Mouse (Mus musculus) hindbrain, embryonic 10.5 days (tissue): ENCODE results near the gene Glis3. TPM values are rescaled to one million over a fixed set of nuclear protein-coding genes. Genes with fewer than 3 reads are reported as not detected.
A peak's percentile ranks its signal among the peaks of the same experiment; 100 is the strongest.

Experiments
- DNase-seq: peaks from one replicate; pipeline ENCODE4 v3.0.0-alpha.2; 2017; ENCODE audit warnings: low spot score
- H3K27ac ChIP-seq: fragments of 300-500 bp; sonication (generic); 2 replicates; pipeline ENCODE4 v1.5.1; 2016; ENCODE audit warnings: mild to moderate bottlenecking, moderate library complexity
- H3K27me3 ChIP-seq: fragments of 300-500 bp; sonication (generic); 2 replicates; pipeline ENCODE4 v1.6.1; 2016; ENCODE audit warnings: mild to moderate bottlenecking; ENCODE audit not compliant: poor library complexity, insufficient read depth, severe bottlenecking
- H3K36me3 ChIP-seq: fragments of 300-500 bp; sonication (generic); 2 replicates; pipeline ENCODE4 v1.6.1; 2016; ENCODE audit warnings: mild to moderate bottlenecking, moderate library complexity
- H3K4me1 ChIP-seq: fragments of 300-500 bp; sonication (generic); replicated peaks from 2 replicates; pipeline ENCODE4 v1.6.1; 2016; ENCODE audit warnings: mild to moderate bottlenecking
- H3K4me3 ChIP-seq: fragments of 300-500 bp; sonication (generic); 2 replicates; pipeline ENCODE4 v1.5.1; 2016; ENCODE audit warnings: mild to moderate bottlenecking, moderate library complexity
- H3K9me3 ChIP-seq: fragments of 300-500 bp; sonication (generic); 2 replicates; pipeline ENCODE4 v1.6.1; 2016; ENCODE audit warnings: mild to moderate bottlenecking, moderate library complexity
- WGBS: fragments of 180-500 bp; shearing (Covaris S2); methylation state at CpG from one replicate; pipeline ENCODE4 v1.1.7; 2016; 5-methylcytosine and 5-hydroxymethylcytosine counted together
- polyA plus RNA-seq: library from polyadenylated mRNA; unstranded; fragments of >200 nt; fragmentation: Nextera tagmentation; extraction: Ambion mirVana; gene quantifications from 2 replicates; pipeline ENCODE4 v1.2.1, GENCODE M21; 2016

The Glis3 gene
- polyA plus RNA-seq, 1 experiment from 2014 or later: 2.2 TPM

GRCm38 (mm10) chr19:28545493-28545892 is 134.4 kb downstream of the Glis3 start:
- 50% methylated on average over 1 of the region's 1 CpGs for WGBS

GRCm38 (mm10) chr19:28538813-28539212 is 141.1 kb downstream of the Glis3 start:
- H3K36me3 ChIP-seq: no peaks in the 10 kb centered on the region
- H3K4me1 ChIP-seq: no peaks in the 10 kb centered on the region
- no peak overlapping the region for H3K27ac ChIP-seq
- DNase-seq: no peak
- no peak overlapping the region for H3K4me3 ChIP-seq
- 65% methylated on average over 9 of the region's 9 CpGs for WGBS
- H3K9me3 ChIP-seq: no peaks in the 10 kb centered on the region
- no peaks in the 10 kb centered on the region for H3K27me3 ChIP-seq

More at GRCm38 (mm10) chr19:28545493-28545892, 134.4 kb downstream of the Glis3 start:
- Histone ChIP-seq H3K4me1 (peaks cover 6% of the 10 kb centered on the region; the same call in 1 of the 2 replicates), H3K4me3 (no peak overlapping the region), H3K9me3 (no peaks in the 10 kb centered on the region), H3K27me3 (no peaks in the 10 kb centered on the region), H3K36me3 (no peaks in the 10 kb centered on the region), H3K27ac (no peak overlapping the region)
- no peak for DNase-seq

DNA sequence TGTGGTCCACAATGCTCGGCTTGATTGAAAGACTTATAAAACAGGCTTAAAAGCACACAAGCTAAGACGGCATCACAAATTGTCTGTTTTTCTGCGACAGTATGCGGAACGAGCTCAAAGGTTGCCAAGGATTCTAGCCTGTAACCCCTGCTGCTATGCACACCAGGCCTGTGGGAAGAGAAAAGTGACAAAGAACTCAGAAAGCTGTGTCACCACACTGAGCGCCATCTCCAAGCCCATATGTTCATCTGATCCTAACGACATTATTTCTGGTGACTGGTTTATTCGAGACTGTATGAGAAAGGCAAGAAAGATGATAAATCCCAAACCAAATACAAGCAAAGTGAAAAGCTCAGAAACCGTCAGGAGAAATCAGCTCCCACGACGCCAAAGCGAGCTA is 144.9 kb downstream of the Glis3 start:
- no peak overlapping the region for H3K4me3 ChIP-seq
- H3K9me3 ChIP-seq: peaks cover 4% of the 10 kb centered on the region; the same call in 1 of the 2 replicates
- H3K27me3 ChIP-seq: no peaks in the 10 kb centered on the region
- peaks cover 7% of the 10 kb centered on the region for H3K36me3 ChIP-seq
- no peak overlapping the region for H3K27ac ChIP-seq
- no peaks in the 10 kb centered on the region for H3K4me1 ChIP-seq
- WGBS: 78% methylated on average over 12 of the region's 12 CpGs
- DNase-seq: no peak

DNA sequence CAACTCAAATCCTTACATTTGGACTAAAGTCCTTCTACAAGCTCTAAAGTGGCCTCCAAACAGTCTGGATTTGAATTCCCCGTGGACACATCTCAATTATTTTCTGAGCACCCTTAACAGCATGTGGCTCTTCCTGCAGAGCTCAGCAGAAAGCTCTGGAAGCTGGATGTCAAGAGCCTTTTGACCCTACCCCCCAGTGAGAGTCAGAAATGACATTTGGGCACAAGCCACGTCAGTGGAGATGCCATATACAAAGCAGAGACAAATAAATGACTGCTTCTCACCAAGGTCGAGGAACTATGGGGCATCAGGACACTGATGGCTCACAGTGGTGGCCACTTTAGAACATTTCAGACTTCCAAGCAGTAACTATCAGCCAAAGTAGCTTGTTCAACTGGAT is 146.3 kb downstream of the Glis3 start:
- no peak for DNase-seq
- WGBS: 67% methylated on average over 3 of the region's 3 CpGs
- peaks cover 7% of the 10 kb centered on the region for H3K36me3 ChIP-seq
- H3K27ac ChIP-seq: no peak overlapping the region
- peaks cover 4% of the 10 kb centered on the region; the same call in 1 of the 2 replicates for H3K9me3 ChIP-seq
- no peaks in the 10 kb centered on the region for H3K27me3 ChIP-seq
- H3K4me1 ChIP-seq: no peaks in the 10 kb centered on the region
- no peak overlapping the region for H3K4me3 ChIP-seq

- Histone ChIP-seq H3K27me3 (no peaks in the 10 kb centered on the region), H3K4me3 (no peak overlapping the region), H3K9me3 (peaks cover 4% of the 10 kb centered on the region; the same call in 1 of the 2 replicates), H3K4me1 (no peaks in the 10 kb centered on the region), H3K27ac (no peak overlapping the region), H3K36me3 (peaks cover 7% of the 10 kb centered on the region)
- 89% methylated on average over 9 of the region's 9 CpGs for WGBS
- DNase-seq: no peak
Observed at GRCm38 (mm10) chr19:28531750-28532149, 148.1 kb downstream of the Glis3 start.

DNA sequence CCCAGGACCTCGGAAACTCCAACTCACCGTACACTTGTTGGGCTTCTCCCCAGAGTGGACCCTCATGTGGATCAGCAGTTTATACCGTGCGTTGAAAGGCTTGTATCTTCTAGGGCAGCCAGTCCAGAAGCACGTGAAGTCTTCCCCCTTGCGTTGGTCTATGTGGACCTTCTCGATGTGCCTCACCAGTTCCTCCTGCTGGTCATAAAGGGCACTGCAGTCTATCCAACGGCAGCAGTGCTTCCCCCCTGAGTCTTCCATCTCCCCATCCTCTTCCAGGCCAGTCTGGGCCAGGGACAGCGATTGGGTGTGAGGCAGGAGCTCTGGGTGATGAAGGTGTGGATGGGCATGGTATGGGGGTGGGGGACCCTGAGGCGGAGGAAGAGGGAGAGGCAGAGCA is 149.0 kb downstream of the Glis3 start:
- peak; percentile 25 for DNase-seq
- H3K4me3 ChIP-seq: no peak overlapping the region

GRCm38 (mm10) chr19:28529006-28529405 is 150.9 kb downstream of the Glis3 start:
- no peaks in the 10 kb centered on the region for H3K27me3 ChIP-seq
- no peak overlapping the region for H3K27ac ChIP-seq
- H3K36me3 ChIP-seq: peaks cover 7% of the 10 kb centered on the region
- WGBS: 93% methylated on average over 13 of the region's 13 CpGs
- no peak overlapping the region for H3K4me3 ChIP-seq
- DNase-seq: no peak
- peaks cover 4% of the 10 kb centered on the region; the same call in 1 of the 2 replicates for H3K9me3 ChIP-seq
- no peaks in the 10 kb centered on the region for H3K4me1 ChIP-seq

More for the DNA sequence above, 149.0 kb downstream of the Glis3 start:
- H3K9me3 ChIP-seq: peaks cover 4% of the 10 kb centered on the region; the same call in 1 of the 2 replicates
- peaks cover 7% of the 10 kb centered on the region for H3K36me3 ChIP-seq
- H3K4me1 ChIP-seq: no peaks in the 10 kb centered on the region
- no peak overlapping the region for H3K27ac ChIP-seq
- H3K27me3 ChIP-seq: no peaks in the 10 kb centered on the region
- WGBS: 75% methylated on average over 10 of the region's 10 CpGs

DNA sequence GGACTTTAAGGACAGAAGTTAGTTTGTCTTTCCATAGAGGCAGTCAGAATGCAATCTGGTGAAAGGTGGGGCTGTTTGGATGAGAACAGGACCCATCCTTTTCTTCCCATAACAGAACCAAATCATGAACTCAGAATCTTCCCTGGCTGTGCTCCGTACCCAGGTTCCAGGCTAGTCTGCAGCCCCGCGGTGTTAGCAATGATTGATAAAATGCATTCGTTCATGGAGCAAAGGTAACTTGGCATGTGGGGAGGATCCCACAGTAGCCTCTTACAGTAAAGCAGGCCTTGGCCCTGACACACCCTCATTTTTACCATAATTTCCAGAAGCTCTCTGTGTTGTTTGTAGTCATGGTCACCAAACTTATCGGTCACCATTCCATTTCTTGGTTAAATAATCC is 152.4 kb downstream of the Glis3 start:
- WGBS: 96% methylated on average over 5 of the region's 5 CpGs
- no peak for DNase-seq
- no peak overlapping the region for H3K4me3 ChIP-seq
- peaks cover 4% of the 10 kb centered on the region; the same call in 1 of the 2 replicates for H3K9me3 ChIP-seq
- H3K27me3 ChIP-seq: no peaks in the 10 kb centered on the region
- no peak overlapping the region for H3K27ac ChIP-seq
- H3K36me3 ChIP-seq: peaks cover 7% of the 10 kb centered on the region
- H3K4me1 ChIP-seq: no peaks in the 10 kb centered on the region

- WGBS: 95% methylated on average over 3 of the region's 3 CpGs
- Histone ChIP-seq H3K36me3 (no peaks in the 10 kb centered on the region), H3K9me3 (no peaks in the 10 kb centered on the region), H3K27ac (no peak overlapping the region), H3K4me3 (no peak overlapping the region), H3K27me3 (no peaks in the 10 kb centered on the region), H3K4me1 (0 out of 2 replicates have a peak, but pooled peaks cover 7% of the 10 kb centered on the region)
- DNase-seq: no peak
Observed at GRCm38 (mm10) chr19:28525331-28525730, 154.5 kb downstream of the Glis3 start.

GRCm38 (mm10) chr19:28522289-28522688 is 157.6 kb downstream of the Glis3 start:
- no peaks in the 10 kb centered on the region for H3K9me3 ChIP-seq

DNA sequence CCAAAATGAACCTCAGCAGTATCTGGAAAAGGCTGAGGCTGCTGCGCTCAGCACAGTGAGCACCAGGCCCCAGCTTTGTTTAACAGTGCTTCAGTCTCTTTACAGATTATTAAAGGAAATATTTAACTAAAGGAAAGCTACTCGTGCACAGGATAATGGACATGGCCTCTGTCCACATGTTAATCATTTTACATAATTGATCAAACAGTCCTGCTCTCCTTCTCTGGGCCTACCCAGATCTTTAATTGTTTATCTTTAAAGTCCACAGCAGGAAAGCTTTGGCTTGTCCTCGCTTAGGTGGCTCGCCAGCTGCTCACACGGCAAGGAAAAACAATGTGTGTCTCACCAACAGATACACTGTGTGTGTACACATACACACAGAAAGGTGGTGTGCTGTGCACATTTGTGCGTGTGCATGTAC is 159.1 kb downstream of the Glis3 start:
- Histone ChIP-seq H3K27ac (no peak overlapping the region), H3K4me3 (no peak overlapping the region), H3K27me3 (no peaks in the 10 kb centered on the region), H3K36me3 (no peaks in the 10 kb centered on the region), H3K9me3 (no peaks in the 10 kb centered on the region), H3K4me1 (peaks cover 33% of the 10 kb centered on the region)
- WGBS: 74% methylated on average over 6 of the region's 6 CpGs
- DNase-seq: no peak

More at GRCm38 (mm10) chr19:28522289-28522688, 157.6 kb downstream of the Glis3 start:
- WGBS: 81% methylated on average over 3 of the region's 3 CpGs
- DNase-seq: no peak
- H3K36me3 ChIP-seq: no peaks in the 10 kb centered on the region
- H3K27me3 ChIP-seq: no peaks in the 10 kb centered on the region
- H3K4me1 ChIP-seq: peaks cover 24% of the 10 kb centered on the region
- no peak overlapping the region for H3K4me3 ChIP-seq
- no peak overlapping the region for H3K27ac ChIP-seq

DNA sequence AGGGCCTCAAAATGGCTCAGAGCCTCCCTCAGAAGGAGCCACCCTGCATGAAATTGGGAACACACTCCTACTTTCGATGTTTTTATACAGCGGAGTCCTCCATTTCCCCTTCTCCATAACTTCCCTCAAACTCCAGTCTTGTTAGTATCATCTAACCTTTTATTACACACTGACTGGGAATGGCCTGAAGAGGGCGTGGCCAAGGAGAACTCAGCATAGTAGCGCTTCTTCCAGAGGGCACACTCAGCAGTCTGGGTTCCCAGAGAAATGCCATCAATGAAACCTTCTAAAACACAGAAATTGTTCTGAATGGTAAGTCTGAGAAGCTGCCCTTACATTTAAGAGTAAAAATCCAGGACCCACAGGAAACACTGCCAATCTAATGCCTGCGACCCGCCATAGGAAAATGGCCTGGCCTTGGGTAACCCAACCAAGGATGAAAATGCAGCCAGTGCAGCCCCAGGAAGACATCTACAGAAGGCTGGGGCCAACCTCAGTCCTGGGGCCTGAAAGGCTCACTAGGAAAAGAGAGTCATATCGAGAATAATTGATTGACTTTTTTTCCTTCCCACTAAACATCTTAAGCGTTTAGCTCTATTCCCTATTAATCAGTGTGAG is 159.6 kb downstream of the Glis3 start:
- Histone ChIP-seq H3K9me3 (no peaks in the 10 kb centered on the region), H3K27me3 (no peaks in the 10 kb centered on the region), H3K27ac (no peak overlapping the region), H3K4me1 (peaks cover 39% of the 10 kb centered on the region), H3K36me3 (no peaks in the 10 kb centered on the region), H3K4me3 (no peak overlapping the region)
- WGBS: 94% methylated on average over 8 of the region's 8 CpGs
- no peak for DNase-seq

DNA sequence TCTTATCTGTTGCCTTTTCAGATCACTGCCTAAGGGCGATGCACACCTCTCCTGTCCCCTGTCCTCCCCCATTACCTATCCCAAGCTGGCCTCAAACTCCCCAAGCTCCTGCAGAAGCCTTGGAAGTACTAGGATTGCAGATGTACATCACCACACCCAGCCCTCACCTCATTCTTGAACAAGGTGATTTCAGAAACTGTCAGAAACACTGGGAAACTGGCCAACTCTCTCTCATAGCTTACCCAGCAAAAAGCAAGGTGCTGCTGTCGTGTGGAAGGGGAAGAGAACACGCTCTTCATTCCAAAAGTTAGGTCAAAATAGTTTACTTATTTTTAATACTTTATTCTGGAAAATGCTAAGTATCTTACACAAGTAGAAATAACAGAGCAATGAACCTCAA is 160.6 kb downstream of the Glis3 start:
- no peak overlapping the region for H3K27ac ChIP-seq
- H3K9me3 ChIP-seq: no peaks in the 10 kb centered on the region

More for the DNA sequence above, 160.6 kb downstream of the Glis3 start:
- H3K36me3 ChIP-seq: no peaks in the 10 kb centered on the region
- DNase-seq: no peak
- WGBS: 93% methylated on average over 3 of the region's 3 CpGs
- H3K27me3 ChIP-seq: no peaks in the 10 kb centered on the region
- H3K4me1 ChIP-seq: peaks cover 47% of the 10 kb centered on the region
- H3K4me3 ChIP-seq: no peak overlapping the region
